Mouse (Mus musculus) liver, embryonic 18 days (tissue): ENCODE data around the gene Stfa2. TPM values are rescaled to one million over a fixed set of nuclear protein-coding genes. Genes with fewer than 3 reads are reported as not detected.

Source experiments
- polyA plus RNA-seq: library from polyadenylated mRNA; depleted of rRNA; stranded (reverse); fragments of >200 nt; gene quantifications from 2 replicates; pipeline ENCODE4 v1.2.3, GENCODE M21; 2012; rRNA removed

Gene Stfa2
- polyA plus RNA-seq = 252 and 335 TPM in 2 replicates

DNA sequence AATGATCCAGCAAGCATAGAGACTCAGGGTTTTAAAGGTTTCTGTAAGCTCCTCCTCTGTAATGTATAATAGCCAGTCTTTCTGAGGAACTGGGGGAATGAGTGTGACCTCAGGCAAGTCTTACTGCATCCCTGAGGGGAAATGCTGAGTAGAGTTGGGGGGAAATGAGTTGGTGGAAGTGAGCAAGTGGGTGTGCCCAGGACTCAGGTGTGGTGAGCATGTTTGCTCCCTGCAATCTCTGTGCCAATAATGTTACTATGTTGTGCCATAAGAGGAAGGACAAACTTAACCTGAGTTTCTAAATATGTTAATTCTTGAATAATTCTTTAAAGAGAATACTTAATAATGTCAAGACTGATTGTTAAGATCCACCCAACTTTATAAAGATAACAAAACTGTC, at the start of gene Stfa2:
Gene Stfa2, minus strand, starts transcription at position 101 of the 400 bp plus-strand sequence.

GRCm38 (mm10) chr16:36455342-36455802, 47.1 kb upstream of the Stfa2 start, which contains the start of gene Stfa3:
Gene Stfa3, minus strand, starts transcription at chr16:36455392.

DNA sequence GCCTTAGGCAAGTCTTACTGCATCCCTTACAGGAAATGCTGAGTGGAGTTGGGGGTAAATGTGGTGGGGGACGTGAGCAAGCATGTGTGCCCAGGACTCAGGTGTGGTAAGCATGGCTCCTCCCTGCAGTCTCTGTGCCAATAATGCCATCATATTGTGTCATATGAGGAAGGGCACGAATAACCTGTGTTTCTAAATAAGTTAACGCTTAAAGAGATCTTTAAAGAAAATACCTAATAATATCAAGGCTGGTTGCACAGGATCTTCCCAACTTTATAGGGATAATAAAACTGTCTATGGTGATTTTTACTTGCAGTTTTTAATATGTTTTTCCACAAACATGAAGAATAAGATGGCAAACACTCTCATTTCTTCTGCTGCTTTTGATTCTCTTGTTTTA, 40.6 kb downstream of the Stfa2 start, which contains the start of gene BC100530:
Gene BC100530, minus strand, starts transcription at position 101 of the 400 bp plus-strand sequence.

Other genes starting within 250 kb of the Stfa2 start
- gene Gm5483, start 224.2 kb downstream of the Stfa2 start, polyA plus RNA-seq = 775 and 1,146 TPM in 2 replicates
- gene Gm5416, start 198.1 kb downstream of the Stfa2 start, polyA plus RNA-seq = 10.4 and 17.3 TPM in 2 replicates
- 97.2 and 148 TPM in 2 replicates for gene 2010005H15Rik, start 187.0 kb downstream of the Stfa2 start, polyA plus RNA-seq
- gene Stfa1, start 131.5 kb downstream of the Stfa2 start, polyA plus RNA-seq = 604 and 855 TPM in 2 replicates
- 4.0 and 6.3 TPM in 2 replicates for gene BC117090, start 74.1 kb downstream of the Stfa2 start, polyA plus RNA-seq
- gene BC100530, start 40.7 kb downstream of the Stfa2 start, polyA plus RNA-seq = 533 and 736 TPM in 2 replicates
- 441 and 635 TPM in 2 replicates for gene Stfa3, start 46.9 kb upstream of the Stfa2 start, polyA plus RNA-seq
- gene Casr, start 153.7 kb upstream of the Stfa2 start, polyA plus RNA-seq = under 0.01 TPM in 1 of 2 replicates, not detected in the other